Mouse (Mus musculus) megakaryocyte-erythroid progenitor cell, adult 5-6 weeks (primary cell): Measurements from ENCODE around the gene Ptma. TPM values are rescaled to one million over a fixed set of nuclear protein-coding genes. Genes with fewer than 3 reads are reported as not detected.
"Not testable (repeated sequence)": the region's sequence is repeated elsewhere in the genome, so short reads cannot be mapped to it uniquely, and the experiment has no call there.

ENCODE experiments used
- ATAC-seq: replicated peaks from 2 replicates; pipeline ENCODE4 v1.8.0; 2016; ENCODE audit warnings: mild to moderate bottlenecking, inconsistent platforms; ENCODE audit not compliant: severe bottlenecking, poor library complexity, low FRiP score, low TSS enrichment
- total RNA-seq, 2 experiments: library from RNA; stranded (forward) in 1 of 2; stranded (reverse) in 1 of 2; fragments of 200-1000, 215-1000 nt in 1 of 2; fragments of >200 nt in 1 of 2; fragmentation: Nextera tagmentation in 1 of 2; gene quantifications; 2 replicates each; pipeline ENCODE4 v1.2.3; 2014 to 2017

Ptma gene
- total RNA-seq, 2 experiments from 2014 or later, result 3,273 to 4,983 TPM

DNA sequence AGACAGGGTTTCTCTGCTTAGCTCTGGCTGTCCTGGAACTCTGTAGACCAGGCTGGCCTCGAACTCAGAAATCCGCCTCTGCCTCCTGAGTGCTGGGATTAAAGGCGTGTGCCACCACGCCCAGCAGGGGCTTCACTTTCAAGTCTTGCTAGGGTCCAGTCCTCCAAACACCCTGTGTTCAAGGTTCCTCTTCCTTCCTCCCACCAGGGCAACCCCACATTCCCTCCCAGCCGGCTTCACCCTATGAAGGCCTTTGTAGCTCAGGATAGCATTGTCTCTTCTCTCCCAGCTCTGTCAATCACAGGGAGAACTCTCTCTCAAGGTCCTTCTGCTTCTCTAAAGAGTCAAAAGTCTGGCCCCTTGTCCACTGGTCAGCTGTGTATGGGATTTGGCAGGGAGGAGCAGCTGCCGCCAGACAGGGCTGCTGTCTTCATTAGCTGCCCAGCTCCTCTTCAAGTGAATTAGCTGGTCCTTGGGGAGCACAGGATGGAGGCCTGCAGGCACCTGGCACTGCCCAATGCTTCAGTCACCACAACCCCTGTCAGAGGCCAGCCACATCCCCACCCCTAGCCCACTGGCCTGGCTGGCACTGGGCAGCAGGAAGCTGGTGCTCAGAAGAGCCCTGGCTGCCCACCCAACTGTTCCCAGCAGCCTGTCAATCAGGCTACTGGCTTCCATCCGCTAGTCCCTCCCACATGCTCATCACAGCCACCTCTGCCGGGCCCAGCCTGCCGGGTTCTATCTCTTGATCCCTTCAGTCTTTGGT, 15.7 kb upstream of the Ptma start:
- ATAC-seq, result no peak

DNA sequence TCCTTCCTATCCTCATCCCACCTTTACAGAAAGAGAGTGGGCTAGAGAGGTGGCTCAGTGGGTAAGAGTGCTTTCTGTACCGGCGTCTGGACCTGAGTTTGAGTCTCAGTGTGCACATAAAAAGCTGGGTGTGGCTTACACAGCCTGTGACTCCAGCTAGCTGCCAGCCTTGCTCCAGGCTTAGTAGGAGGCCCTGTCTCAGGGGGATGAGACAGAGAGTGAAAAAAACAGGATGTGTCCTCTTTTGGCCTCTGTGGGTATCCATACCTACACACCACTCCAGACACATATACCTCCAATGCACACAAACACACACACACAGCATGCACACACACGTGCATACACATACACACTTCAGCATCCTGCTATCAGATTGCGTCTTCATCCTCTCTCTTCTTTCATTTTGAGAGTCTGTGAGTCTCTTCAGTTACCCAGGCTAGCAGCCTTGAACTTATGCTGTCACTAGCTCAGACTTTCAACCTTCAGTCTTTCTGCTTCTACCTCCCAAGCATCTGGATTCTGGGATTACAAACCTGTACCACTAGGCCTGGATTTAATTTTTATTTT, 14.3 kb upstream of the Ptma start:
- no peak for ATAC-seq

DNA sequence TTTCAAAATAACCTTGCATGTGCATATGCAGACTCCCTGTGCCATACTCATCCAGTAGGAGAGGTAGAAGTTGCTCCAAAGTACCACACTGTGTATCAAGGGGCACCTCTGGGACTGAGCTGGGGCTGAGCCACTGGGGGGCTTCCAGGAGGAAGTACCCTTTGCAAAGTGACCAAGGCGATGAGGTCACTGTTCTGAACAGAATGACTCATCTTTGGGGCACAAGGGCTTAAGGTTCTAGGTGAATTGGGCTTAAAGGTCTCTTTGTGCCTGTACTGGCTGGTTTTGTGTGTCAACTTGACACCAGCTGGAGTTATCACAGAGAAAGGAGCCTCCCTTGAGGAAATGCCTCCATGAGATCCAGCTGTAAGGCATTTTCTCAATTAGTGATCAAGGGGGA, 13.5 kb upstream of the Ptma start:
- ATAC-seq, result not testable (repeated sequence)

DNA sequence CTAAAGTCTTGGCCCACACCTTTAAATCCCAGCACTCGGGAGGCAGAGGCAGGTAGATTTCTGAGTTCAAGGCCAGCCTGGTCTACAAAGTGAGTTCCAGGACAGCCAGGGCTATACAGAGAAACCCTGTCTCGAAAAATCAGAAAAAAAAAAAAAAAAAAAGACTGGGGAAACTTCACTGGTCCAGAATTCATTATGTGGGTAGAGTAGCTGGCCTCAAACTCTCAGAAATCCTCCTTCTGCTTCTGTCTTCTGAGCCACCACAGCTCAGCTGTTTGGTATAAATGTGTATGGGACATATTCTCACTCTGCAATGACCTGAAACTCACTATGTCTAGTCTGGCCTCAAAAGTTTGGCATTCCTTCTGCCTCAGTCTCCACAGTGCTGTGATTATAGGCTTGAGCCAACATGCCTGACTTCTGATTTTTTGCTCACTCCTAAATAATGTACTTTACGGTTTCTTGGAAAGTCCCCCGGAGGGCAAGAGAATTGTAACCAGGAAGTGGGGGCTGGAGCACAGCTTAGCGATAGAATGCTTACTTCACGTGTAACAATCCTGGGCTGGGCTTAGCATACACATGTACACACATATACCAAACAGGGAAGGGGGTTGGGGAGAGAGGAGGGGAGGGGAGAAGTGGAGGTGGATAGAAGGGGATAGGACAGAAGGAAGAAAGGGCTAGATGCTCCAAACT, 10.7 kb upstream of the Ptma start:
- no peak for ATAC-seq

DNA sequence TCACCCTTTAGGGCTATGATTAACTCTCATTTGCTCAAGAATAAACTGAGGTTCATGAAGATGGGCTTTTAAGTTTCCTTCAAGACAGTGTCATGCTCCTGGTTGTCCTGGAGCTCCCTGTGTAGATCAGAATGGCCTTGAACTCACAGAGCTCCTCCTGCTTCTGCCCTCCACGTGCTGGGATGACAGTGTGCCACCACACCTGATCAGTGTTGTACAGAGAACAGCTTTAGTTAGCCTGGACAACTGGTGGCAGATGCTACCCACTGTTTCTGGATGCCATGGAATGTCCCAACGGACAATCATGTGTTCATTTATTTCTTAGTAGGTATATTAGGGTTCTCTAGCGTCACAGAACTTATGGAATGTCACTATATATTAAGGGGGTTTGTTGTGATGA, 9.4 kb upstream of the Ptma start:
- ATAC-seq, result no peak

DNA sequence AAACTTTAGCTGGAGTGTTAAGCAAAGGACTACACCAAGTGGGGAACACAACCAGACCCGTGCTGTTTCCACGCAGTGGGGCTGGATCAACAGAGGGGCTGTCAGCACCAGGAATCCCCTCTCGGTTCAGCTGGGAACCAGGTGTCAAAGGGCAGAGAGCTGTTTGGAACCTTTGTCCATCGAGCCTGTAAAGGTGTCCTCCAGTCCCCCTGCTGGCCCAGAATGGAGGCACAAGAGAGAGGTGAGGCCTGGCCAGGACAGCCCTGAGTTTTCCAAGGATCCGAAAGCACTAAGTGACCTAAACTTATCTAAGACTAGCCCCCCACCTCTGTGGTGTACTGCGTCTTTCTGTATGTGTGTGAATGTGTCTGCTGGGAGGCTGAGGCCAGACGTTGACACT, 6.2 kb upstream of the Ptma start:
- ATAC-seq, result 0 out of 2 replicates have a peak, but pooled peaks have one; percentile 10

DNA sequence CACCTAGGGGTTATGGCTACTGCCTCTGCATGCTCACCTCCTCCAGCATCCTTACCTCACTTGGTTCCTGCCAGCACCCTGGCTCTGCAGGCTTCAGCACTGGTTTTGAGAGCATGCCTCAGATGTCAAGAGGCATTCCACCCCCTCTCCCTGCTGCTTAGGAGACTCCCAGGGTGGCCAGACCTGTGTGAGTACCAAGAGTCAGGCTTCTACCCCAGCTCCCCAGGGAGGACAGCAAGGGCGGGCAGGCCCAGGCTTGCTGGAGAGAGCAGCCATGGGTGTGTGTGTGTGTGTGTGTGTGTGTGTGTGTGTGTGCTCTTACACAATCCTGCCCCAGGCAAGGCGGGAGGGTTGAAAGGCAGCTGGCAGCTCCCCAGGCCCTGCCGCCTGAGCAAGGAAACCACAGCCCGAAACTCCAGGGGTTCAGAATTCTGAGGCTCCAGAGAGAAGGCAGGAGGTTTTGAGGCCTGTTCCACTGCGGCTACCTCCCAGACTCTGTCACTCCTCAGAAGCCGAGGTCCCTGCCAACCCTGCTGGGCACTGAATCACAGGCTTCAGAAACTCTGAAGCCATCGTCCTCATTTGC, 4.1 kb upstream of the Ptma start:
- no peak for ATAC-seq

DNA sequence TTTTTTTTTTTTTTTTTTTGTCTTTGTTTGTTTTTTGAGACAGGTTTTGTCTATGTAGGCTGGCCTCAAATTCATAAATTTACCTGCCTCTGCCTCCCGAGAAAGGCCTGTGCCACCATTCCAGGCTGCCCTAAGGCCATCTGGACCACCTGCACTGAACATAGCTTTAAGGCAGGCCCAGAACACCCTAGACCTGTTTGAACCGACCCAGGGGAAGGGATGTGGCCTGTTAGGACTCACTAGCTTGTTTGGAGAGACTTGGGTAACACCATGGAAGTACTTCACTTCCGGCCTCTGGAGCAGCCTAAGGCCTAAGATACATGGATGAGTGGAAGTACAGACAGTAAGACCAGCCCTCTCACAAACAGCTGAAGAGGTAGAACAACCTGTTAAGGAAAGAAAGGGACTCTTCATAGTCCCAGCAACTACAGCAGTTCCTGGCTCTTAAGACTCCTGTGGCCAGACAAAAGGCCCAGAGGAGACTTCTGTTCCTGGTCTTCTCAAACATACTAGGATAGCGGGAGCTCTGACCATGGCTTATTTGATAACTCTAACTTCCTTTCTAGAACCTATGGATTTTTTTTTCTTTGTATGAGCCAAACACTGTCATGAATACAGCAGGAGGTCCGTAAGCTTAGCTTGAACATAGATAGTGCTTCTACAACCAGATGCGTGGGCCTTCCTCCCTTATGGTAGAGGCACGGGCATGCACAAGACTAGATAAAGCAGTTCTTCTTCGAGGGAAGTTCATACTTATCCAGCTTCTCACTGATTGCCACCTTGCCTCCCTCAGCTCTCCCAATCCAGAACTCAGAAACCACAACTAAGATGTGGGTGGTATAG, 2.5 kb upstream of the Ptma start:
- peak; percentile 42 for ATAC-seq

DNA sequence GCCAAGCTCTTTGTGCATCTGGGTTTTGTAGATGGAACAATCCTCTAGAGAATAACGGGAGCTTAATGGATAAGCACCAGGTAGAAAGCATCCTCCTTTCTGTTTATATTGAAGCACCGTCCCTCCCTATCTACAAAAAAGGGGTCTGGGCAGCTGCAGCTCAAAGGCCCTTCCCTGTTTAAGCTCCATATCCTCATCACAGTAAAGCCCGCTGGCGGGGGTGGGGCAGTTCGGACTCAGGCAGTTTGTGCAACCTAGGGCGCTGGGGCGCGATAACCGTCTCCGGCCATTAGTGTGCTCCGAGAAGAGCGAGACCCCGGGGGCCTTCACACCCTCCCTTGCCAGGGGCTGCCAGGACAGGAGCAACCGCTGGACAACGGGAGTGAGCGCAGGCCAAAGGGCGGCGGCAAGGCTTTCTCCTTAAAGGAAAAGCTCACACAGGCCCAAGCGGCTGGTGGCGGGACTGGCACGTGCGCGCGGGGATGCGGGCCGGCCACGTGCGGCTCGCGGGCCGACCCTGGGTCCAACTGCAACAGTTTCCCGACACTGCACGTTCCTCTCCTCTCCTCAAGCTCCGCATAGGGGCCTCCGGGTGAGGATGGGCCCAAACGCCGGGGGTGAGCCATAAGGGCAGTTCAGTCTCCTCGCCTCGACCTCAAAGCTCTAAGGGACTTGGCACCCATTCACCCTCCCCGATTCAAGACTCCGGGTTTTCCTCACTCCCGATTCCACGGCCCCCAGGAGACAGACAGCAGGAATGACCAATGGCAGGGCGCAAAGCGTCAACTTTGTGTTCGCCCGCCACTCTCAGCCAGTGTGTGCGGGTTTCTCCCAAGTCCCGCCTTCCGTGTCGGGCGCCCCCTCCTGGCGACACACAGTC, 1.7 kb upstream of the Ptma start:
- ATAC-seq, result peak; percentile 39

DNA sequence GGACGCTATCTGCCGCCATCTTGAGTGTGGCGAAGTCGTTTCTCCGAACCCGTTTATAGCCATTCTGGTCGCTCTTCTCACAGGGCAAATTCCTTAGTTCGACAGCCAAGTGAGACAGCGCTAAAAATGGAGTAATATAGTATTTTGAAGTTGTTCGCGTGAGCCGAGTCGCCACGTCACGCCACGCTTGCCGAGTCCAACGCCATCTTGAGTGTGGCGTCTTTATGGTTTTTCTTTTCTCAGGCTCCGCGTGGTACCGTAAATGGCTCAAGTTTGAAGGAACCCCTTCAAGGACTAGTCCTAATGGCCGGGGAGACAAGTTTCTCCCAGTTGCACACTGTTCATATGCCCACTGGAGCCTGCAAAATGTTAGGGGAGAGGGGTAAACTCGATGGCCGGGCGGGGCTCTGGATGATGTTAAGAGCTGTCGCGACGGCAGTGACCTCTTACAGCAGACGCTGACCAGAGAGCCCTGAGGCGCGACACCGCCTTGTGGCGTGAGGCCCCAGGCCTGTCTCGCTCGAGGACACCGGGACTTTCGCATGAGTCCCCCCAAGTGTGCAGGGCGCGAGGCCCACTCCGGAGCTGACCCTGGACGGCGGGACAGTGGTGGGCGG, 919 bp upstream of the Ptma start:
- ATAC-seq, result peak; percentile 4

DNA sequence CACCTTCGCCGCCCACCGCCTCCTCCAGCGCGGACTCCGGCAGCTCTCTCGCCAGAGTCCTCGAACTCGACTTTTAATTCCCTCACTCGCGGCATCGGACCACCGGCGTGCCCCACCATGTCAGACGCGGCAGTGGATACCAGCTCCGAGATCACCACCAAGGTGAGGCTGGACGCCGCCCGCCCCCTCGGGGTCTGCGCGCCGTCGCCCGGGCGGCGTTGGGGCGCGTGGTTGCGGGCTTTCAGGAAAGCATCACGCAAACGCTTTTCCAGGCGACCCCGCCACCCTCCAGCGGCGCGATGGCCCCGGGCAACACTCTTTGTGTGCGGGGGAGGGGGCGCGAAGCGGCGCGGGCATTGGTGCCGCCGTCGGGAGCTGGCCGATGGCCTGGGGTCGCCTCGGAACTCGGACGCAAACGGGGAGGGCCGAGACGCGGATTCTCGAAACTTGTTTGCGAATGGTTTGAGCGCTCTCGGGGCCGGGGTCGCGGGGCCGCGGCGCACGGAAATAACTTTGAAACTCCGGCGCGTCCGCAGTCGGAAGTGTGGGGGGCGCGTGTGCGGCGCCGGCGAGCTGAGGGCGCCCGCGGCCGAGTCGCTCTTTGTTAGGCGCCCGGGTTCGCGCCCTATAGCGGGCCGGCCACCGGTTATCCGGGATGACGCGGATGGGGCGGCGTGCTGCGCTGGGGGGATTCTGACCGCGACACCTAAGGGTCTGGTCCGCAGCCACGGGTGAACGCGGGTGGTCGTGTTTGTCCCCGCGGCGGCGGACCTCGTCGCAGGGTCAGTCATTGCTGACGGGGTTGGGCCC, 468 bp downstream of the Ptma start:
- ATAC-seq, result no peak

DNA sequence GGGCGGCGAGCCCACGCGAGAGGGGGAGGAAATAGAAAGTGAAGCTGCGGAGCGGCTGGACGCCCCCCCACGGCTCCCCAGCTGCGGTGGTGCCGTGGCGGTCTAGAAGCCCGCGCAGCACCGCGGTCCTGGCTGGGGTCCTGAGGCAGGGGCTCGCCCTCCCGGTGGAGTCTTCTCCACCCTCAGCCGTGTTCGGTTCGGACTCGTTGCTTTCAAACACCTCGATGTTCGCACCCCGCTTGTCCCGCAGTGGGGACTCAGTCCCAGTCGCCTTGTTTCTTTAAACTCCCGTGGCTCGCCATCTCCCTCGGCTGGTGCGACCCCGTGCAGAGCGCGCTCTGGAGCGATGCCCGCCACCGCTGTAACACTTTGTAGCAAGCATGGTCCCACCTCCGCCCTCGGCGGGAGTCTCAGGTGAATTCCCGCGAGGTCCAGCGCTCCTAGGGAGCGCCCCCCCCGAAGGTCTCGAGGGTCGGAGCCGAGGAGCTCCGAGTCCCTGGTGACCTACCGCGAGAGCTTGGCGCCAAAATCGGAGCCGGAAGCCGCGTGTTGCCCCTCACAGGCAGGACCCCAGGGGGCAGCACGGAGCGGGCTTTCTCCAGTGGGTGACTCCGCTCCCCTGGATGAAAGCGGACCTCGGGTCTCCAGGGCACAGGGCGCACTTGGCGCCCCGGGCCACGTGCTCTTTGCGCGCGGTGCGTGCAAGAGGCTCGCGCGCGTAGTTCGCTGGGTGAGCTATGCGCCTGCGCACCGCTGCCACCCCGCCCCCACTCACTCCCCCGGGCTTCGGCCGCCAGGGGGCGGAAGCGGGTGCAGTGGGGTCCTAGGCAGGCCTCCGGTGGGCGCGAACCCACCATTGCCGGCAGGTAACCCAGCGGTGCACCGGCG, 1.3 kb downstream of the Ptma start:
- peak; percentile 6 for ATAC-seq

DNA sequence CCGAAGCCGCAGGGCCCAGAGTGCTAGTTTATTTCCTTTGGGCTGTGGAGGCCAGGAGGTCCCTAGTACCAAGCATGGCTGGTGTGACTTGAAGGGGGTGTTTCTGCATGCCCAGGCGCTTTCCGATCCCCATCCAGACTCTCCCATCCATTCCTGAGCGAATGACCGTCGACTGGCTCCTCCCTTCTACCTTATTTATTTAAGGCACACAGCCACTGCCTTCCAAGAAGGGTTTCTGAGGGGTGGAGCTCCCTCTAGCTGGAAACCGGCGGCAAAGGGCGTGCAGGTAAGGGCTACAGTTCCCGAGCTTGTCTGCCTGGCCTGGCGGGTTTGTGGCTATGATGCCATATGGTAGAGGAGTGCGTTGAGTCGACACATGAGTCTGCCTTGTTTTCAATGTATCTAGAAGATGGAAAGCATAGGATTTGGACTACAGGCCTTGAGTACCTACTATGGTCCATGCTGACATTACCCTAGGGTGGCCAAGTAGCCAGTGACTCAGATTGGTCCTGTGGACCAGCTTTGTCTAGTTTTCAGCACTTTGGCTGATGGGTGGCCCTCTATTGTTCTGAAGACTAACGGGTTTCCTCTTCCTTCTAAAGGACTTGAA, 2.1 kb downstream of the Ptma start:
- no peak for ATAC-seq

DNA sequence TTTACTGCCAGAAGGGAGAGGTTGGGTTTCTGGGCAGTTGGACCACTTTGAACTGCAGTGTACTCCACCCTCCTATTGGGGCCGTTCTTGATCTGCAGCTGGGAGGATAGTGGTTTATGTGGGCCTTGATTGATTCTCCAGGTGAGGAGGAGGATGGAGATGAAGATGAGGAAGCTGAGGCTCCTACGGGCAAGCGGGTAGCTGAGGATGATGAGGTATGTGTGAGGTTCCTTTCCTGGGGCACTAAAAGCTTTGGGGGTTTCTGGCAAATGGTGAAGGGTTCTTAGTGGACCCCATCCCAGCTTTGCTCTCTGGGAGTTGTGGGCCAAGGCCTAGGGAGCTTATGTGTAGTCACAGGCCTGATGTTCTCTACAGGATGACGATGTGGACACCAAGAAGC, 3.1 kb downstream of the Ptma start:
- no peak for ATAC-seq

DNA sequence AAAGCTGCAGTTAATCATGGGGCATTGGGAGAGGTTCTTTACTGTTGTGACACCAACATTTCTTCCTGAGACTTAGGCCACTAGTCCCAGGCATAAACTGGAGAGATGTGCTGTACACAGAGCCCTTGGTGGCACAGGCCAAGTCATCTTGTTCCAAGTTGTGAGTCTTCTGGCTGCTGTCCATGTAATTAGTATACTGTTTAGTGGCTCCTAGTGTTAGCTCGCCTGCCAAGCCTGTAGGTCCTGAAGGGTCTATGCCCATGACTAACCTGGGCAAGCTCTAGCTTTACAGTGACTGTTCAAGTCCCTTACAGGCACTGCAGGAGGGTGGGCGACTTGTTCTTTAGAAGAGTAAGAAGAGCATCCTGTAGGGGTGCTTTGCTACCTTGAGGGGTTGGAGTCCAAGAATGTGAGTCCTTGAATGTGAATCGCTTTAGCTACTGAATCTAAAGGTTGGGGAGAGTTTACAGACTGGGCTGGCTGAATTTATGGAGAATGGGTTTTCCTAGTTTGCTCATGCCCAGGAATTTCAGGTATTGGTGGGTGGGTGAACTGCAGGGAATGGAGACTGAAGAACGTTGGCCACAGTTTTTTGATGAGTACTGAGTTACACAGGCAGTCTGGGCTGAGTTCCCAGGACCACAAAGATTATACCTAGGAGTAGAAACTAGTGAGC, 4.5 kb downstream of the Ptma start:
- no peak for ATAC-seq
